Mouse (Mus musculus): ENCODE measurements around the gene Cadps2.

Gene Cadps2

DNA sequence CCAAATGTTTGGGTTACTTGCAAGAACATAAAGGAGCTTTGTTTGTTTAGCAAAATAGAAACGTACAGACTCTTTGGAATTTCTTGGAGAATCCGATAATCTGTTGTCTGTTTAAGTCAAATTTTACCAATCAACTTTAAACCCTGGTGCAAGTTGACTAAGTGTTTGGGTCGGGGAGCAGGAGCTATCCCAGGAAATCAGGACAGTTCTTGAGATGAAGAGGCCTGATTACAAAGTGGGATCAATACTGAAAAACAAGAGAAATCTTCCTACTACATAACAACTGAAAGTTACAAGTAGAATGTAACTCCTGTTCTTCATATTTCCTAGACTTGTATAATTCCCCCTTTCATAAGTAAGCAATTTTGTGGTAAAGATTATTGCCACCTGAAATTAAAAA, 587.8 kb downstream of the Cadps2 start:
- no peak for DNase-seq (ENCODE audit: low read depth)

- no peak for DNase-seq (ENCODE audit: low read depth)
Measured at GRCm38 (mm10) chr6:23250288-23250955, 588.8 kb downstream of the Cadps2 start.

- no peak for DNase-seq (ENCODE audit: low read depth)
Measured at GRCm38 (mm10) chr6:23249616-23250287, 589.5 kb downstream of the Cadps2 start.

GRCm38 (mm10) chr6:23249053-23249401, 590.2 kb downstream of the Cadps2 start:
- no peak for DNase-seq (ENCODE audit: low read depth)

GRCm38 (mm10) chr6:23248313-23249052, 590.7 kb downstream of the Cadps2 start, which contains the start of gene Fezf1:
TSS of gene Fezf1 (minus strand) at chr6:23248362.
- no peak for DNase-seq (ENCODE audit: low read depth)

- no peak for DNase-seq (ENCODE audit: low read depth)
Measured at GRCm38 (mm10) chr6:23247512-23248312, 591.5 kb downstream of the Cadps2 start.

DNA sequence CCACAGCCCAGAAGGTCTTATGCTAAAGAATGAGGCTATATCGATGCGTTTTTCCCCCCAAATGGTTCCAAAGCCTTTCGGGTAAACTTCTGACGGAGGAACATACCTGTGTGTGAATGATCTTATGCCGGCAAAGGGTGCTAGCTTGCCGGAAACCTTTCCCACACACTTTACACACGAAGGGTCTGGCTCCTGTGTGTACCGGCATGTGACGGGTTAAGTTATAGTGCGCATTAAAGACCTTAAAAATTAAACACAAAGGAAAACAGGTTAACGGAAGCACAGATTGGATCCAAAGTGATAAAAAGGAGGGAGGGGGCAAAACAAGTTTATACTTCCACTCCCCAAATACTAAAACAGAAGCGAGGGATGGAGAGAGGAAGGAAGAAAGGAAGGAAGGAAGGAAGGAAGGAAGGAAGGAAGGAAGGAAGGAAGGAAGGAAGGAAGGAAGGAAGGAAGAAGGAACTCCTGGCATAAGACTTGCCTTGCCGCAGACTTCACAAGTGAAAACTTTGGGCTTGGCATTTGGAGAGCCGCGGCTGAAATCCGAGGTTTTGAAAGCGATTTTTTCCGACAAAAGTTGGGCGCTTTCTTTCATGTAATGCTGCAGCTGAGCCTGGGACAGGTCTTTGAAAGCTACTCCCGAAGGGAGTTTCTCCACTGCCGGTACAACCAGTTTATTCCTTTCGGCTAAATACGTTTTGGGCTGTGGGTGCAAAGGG, 592.3 kb downstream of the Cadps2 start:
- DNase-seq (ENCODE audit: low read depth) = no peak

- DNase-seq (ENCODE audit: low read depth) = no peak
Measured at GRCm38 (mm10) chr6:23246061-23246789, 593.0 kb downstream of the Cadps2 start.

- no peak for DNase-seq (ENCODE audit: low read depth)
Measured at GRCm38 (mm10) chr6:23245545-23246011, 593.6 kb downstream of the Cadps2 start.

DNA sequence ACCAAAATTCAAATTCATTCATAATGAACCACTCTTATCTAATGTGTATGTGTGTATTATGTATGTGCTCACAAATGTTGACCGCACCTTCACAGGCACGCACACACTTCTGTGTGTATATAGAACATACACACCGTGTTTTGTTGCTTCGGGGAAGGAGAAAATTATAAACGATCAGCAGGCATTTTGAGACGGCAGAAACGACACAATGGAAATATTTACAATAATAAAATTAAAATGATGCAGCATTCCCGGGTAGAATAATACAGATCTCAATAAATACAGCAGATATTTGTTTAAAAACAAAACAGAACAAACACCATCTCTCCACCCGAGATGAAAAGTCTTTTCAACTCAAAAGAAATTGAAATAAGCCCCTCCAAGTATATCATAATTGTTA, 594.1 kb downstream of the Cadps2 start:
- no peak for DNase-seq (ENCODE audit: low read depth)

GRCm38 (mm10) chr6:23243821-23244760, 595.1 kb downstream of the Cadps2 start:
- no peak for DNase-seq (ENCODE audit: low read depth)
